Mouse (Mus musculus) frontal cortex, adult (tissue): ENCODE measurements around the gene Cdc37l1.
"Not testable (repeated sequence)": the region's sequence is repeated elsewhere in the genome, so short reads cannot be mapped to it uniquely, and the experiment has no call there.

Experiments
- ATAC-seq: cut with Nextera tagmentation; 2 replicates; pipeline ENCODE4 v1.9.2; 2017; ENCODE audit warnings: mild to moderate bottlenecking, moderate library complexity, mixed read lengths; ENCODE audit not compliant: low TSS enrichment

Gene Cdc37l1

GRCm38 (mm10) chr19:28990194-28990589 is at the start of gene Cdc37l1:
Cdc37l1 (plus strand) TSS chr19:28990352.
- ATAC-seq = peak; percentile 87

- ATAC-seq = no peak
Observed at GRCm38 (mm10) chr19:28941271-28941670, 48.9 kb upstream of the Cdc37l1 start.

- peak; percentile 72 for ATAC-seq
Observed at GRCm38 (mm10) chr19:28946782-28947181, 43.4 kb upstream of the Cdc37l1 start.

GRCm38 (mm10) chr19:28947311-28947710 is 42.8 kb upstream of the Cdc37l1 start:
- ATAC-seq = no peak

GRCm38 (mm10) chr19:28951251-28951650 is 38.9 kb upstream of the Cdc37l1 start:
- no peak for ATAC-seq

GRCm38 (mm10) chr19:28963113-28963512 is 27.0 kb upstream of the Cdc37l1 start:
- peak; percentile 71 for ATAC-seq

GRCm38 (mm10) chr19:28963513-28963841 is 26.7 kb upstream of the Cdc37l1 start:
- no peak for ATAC-seq

GRCm38 (mm10) chr19:28963842-28964551 is 26.2 kb upstream of the Cdc37l1 start, which contains the start of gene Plpp6:
Plpp6 (plus strand) TSS chr19:28963953.
- ATAC-seq = peak; percentile 78

GRCm38 (mm10) chr19:28964552-28964903 is 25.6 kb upstream of the Cdc37l1 start:
- no peak for ATAC-seq

GRCm38 (mm10) chr19:28967652-28968051 is 22.5 kb upstream of the Cdc37l1 start, which contains the start of gene 4430402I18Rik:
4430402I18Rik (minus strand) TSS chr19:28967800.
- ATAC-seq = peak; percentile 50

GRCm38 (mm10) chr19:28968178-28968577 is 22.0 kb upstream of the Cdc37l1 start:
- ATAC-seq = no peak

- no peak for ATAC-seq
Observed at GRCm38 (mm10) chr19:28969231-28969630, 20.9 kb upstream of the Cdc37l1 start.

- no peak for ATAC-seq
Observed at GRCm38 (mm10) chr19:28970251-28970650, 19.9 kb upstream of the Cdc37l1 start.

- peak; percentile 97 for ATAC-seq
Observed at GRCm38 (mm10) chr19:28974862-28975611, 15.1 kb upstream of the Cdc37l1 start.

- no peak for ATAC-seq
Observed at GRCm38 (mm10) chr19:28982617-28983016, 7.5 kb upstream of the Cdc37l1 start.

- ATAC-seq = no peak
Observed at GRCm38 (mm10) chr19:28989515-28989914, 637 bp upstream of the Cdc37l1 start.

- ATAC-seq = peak; percentile 35
Observed at GRCm38 (mm10) chr19:28990590-28991221, 554 bp downstream of the Cdc37l1 start.

GRCm38 (mm10) chr19:28991391-28991790 is 1.2 kb downstream of the Cdc37l1 start:
- ATAC-seq = no peak

- ATAC-seq = peak; percentile 38
Observed at GRCm38 (mm10) chr19:28994870-28995269, 4.7 kb downstream of the Cdc37l1 start.

GRCm38 (mm10) chr19:28995366-28995765 is 5.2 kb downstream of the Cdc37l1 start:
- no peak for ATAC-seq

GRCm38 (mm10) chr19:28997976-28998630 is 8.0 kb downstream of the Cdc37l1 start:
- no peak for ATAC-seq

GRCm38 (mm10) chr19:29000321-29000720 is 10.2 kb downstream of the Cdc37l1 start:
- ATAC-seq = not testable (repeated sequence)
